Mouse (Mus musculus) gastrocnemius, adult 2 months (tissue): Measurements from ENCODE around the gene Dlx3. TPM values are rescaled to one million over a fixed set of nuclear protein-coding genes. Genes with fewer than 3 reads are reported as not detected.
A peak's percentile ranks its signal among the peaks of the same experiment; 100 is the strongest.

Source experiments
- DNase-seq: peaks from one replicate; pipeline ENCODE4 v3.0.0; 2022
- H3K27ac ChIP-seq: fragments of 200-600 bp; 2 replicates; pipeline ENCODE4 v1.8.1; 2022; ENCODE audit warnings: mild to moderate bottlenecking
- H3K4me3 ChIP-seq: fragments of 200-600 bp; 2 replicates; pipeline ENCODE4 v1.8.1; 2022; ENCODE audit warnings: mild to moderate bottlenecking, moderate library complexity
- CTCF ChIP-seq: fragments of 200-600 bp; IDR thresholded peaks from 2 replicates; pipeline ENCODE4 v1.8.1; 2022; ENCODE audit warnings: antibody characterized with exemption, mild to moderate bottlenecking, moderate library complexity
- intact Hi-C: fragments of 180-260 bp; cut with DNase I; formaldehyde crosslinking; loops from one replicate; pipeline ENCODE4 v1.15.1; 2025
- total RNA-seq, 2 experiments: library from RNA; stranded (reverse); gene quantifications; 2 replicates each; pipeline ENCODE4 v1.2.3; 2021

Gene Dlx3
- total RNA-seq, 2 experiments from 2014 or later: not detected

DNA sequence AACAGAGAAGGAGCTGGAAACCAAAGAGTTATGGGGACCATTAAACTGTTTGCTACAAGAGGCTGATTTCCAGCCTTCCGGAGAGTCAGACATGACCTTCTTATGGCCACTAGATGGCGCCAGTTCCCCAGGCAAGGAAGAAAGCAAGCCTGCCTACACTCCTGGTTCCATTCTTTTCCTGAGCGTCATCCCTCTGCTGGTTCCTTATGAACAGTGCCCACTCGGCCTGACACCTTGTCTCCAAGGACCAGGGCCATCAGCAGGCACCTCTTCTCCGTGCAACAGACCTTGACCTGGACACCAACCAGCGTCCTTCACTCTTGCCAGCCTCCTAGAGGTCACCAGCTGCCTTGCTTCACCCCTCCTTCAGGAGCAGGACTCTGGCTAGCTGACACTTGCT lies 2.9 kb upstream of the Dlx3 start:
- TF ChIP-seq CTCF: no peak; the same call in none of the 2 replicates
- intact Hi-C loops: loop anchor here (1.0 to 2.0 kb wide), 2 partner anchors 115 to 404 kb away; no protein-coding TSS in a partner anchor
- Histone ChIP-seq H3K4me3 (no peak overlapping the region), H3K27ac (no peak overlapping the region)
- peak; percentile 69 for DNase-seq

DNA sequence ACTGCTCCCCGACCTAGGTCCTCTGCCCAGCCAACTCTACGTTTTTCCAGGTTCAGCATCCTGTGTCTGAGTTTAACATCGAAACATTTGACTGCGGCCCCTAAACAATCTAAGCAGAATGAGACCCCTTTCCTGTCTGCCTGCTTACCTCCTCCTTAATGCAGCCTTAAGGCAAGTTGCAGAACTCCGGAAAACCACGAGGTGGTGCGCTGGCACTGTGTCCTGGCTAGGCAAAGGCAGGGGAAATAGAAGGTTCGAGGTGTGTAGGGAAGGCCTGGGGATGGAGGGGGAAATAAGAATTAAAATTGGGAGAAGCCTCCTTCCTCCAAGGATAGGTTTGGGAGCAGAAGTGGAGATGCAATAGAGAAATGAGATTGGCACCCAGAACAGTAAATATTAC lies 1.4 kb upstream of the Dlx3 start:
- peak; percentile 80 for DNase-seq
- peak; percentile 87 for TF ChIP-seq CTCF
- intact Hi-C loops: loop anchor here (1.0 kb wide), 1 partner anchor 133 kb away; no protein-coding TSS in a partner anchor
- Histone ChIP-seq H3K4me3 (no peak overlapping the region), H3K27ac (no peak overlapping the region)

DNA sequence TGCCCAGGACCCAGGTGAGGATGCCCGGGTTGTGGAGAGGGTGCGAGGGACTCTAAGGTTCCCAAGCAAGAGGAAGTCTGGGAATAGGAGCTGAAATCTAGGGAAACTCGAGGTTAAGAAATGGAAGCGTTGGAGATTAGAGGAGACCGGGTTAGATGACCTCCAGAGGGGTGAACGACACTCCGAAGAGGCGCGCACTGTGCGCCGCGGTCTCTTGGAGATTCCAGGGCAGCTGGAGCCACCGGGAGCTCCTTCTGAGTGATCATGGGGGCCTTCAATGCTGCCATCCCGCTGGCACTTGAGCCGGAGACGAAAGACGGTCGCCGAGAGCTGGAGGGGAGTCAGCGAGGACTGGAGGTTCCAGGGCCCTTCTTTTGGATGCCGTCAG lies 708 bp downstream of the Dlx3 start:
- DNase-seq: no peak
- no peak overlapping the region for H3K27ac ChIP-seq
- intact Hi-C loops: no loop called here
- TF ChIP-seq CTCF: no peak
- H3K4me3 ChIP-seq: peak overlapping the region; percentile 65

DNA sequence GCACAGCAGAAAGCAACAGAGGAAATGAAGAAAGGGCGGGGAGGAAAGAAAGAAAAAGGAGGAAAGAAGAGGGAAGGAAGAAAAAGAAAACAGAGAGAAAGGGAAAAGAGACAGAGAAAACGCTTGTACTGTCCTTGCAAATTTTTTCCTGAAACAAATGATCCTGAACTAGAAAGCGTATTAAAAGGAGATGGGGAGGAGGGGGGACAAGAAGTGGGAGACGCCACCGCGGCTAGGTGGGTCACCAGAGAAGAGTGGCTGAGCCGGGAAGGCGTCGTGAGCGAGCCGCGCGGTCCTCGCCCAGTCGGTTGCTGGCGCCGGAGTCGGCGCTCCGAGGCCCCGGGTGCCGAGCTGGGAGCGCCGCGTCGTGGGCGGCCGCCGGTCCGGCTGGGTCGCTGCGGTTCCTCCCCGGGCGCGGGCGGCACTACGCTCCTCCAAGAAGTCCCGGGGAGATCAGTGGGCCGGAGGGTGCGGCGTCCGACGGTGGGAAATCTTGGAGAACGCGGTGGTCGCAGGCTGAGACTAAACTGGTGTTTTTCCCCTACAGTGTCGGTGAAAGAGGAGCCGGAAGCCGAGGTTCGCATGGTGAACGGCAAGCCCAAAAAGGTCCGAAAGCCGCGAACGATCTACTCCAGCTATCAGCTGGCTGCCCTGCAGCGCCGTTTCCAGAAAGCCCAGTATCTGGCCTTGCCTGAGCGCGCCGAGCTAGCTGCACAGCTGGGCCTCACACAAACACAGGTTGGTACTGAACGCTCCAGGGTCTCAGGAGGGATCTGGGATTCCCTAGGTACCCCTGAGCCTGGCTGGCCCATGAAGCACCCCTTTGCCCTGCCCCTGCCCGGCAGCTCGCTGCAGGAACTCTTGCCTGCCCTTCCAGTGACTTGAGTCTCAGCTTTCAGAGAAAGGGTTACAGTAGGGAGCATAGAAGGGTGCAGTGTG lies 1.5 kb downstream of the Dlx3 start:
- intact Hi-C loops: no loop called here

DNA sequence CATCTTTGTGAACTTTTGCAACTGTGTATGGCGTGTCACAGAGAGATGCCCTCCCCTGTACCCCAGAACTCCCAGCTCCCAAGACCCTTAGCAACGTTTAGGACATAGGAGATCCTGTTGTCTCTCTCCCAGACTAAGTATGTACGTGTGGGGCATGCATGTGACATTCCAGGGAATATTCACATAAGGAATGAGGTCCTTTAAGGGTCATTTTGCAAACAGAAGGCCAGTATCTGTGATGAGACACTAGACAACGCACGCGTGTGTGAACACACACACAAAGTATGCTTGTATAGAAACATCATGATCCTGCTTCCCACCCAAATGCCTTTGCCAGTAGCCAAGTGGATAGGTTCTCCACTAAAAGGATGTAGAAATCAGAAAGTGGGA lies 2.2 kb downstream of the Dlx3 start:
- H3K4me3 ChIP-seq: no peak overlapping the region
- TF ChIP-seq CTCF: no peak
- DNase-seq: no peak
- intact Hi-C loops: no loop called here
- no peak overlapping the region for H3K27ac ChIP-seq

More for the DNA sequence above, 1.5 kb downstream of the Dlx3 start:
- TF ChIP-seq CTCF: no peak
- no peak overlapping the region for H3K27ac ChIP-seq
- peak overlapping the region; percentile 65 for H3K4me3 ChIP-seq
- DNase-seq: peak; percentile 38

DNA sequence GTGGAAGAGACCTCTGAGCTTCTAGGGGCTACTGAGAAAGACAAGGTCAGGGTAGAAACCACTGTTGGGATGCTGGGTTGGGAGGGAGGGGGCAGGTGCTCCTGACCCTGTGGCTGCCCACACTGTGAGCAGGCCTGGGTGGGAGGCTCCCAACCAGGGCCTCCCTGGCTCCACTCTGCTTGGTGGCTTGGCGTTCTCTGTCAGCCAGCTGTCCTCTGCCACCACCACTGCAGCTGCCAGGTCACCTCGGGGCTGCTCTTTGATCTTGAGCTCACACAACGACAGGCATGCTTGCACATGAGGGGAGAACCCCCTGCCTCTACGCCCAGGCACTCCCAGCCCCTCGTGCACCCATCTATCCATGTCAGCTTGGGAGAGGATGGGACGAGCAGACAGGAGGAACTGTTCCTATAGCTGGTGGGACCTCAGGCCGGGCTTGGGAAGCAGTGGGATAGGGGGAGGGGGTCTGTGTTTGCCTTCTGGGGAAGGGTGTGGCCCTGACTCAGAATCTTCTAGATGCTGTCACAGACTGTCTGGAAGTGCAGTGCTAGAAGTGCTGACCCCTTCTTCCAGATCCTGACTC lies 5.5 kb downstream of the Dlx3 start:
- intact Hi-C loops: no loop called here
- H3K27ac ChIP-seq: no peak overlapping the region
- TF ChIP-seq CTCF: no peak
- no peak for DNase-seq
- no peak overlapping the region for H3K4me3 ChIP-seq

DNA sequence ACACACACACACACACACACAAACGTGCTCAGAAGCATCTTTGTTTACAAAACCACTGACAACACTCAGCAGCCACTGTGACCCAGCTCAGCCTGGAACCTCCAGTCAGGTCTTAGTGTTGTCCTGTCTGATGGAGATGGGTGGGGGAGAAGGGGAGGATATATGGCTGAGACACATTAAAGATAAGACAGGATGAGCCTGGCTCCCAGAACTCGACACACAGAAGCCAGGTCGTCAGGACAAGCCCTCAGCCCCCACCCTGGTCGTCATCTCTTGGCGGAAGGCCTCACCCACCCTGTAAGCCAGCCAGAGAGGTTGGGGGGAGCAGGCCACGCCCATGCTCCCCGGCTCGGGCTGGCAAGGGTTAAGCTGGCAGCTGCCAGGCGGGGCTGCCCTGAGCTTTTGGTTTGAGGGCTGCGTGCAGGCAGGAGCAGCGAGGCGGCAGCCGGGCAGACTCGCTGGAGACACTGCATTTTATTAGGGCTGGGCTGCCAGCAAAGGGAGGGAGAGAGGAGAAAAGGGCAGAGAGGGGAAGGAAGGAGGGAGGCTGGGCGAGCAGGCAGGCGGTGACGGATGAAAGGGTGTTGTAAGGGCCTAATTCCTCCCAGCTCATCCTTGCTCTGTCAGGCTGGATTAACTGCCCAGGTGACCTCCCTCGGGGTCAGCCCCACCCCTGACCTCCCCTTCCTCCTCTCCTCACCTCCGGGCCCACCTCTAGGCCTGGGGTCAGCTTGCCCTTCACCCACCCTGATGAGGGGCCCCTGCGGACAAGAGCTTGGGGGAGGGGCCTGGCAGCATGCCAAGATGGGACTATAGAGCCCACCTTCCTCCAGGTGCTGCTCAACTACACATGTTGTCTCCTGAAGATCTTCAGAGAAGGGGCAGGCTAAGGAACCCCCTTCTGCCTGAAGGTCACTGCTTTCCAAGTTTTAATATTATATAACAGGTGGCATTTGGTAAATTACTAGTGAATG lies 6.6 kb downstream of the Dlx3 start:
- DNase-seq: peak; percentile 44
- intact Hi-C loops: no loop called here
- TF ChIP-seq CTCF: no peak
- no peak overlapping the region for H3K4me3 ChIP-seq
- no peak overlapping the region for H3K27ac ChIP-seq

DNA sequence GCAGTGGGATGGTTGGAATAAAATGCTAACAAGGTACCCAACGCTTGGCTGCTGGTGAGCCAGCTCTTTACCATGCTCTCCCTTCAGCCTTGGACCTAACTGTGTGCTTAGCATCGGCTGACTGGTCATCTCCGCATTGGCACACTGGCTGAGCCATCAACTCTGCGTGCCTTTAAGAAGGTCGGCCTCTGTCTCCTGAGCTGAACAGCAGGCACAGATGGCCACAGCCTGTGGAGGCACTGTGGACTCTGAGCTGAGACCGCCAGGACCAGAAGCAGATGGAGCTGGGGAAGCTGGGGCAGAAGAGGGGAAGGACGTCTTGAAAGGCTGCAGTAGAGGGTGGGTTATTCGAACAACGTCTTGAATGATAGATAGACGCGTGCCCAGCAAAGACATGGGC lies 8.4 kb downstream of the Dlx3 start:
- no peak for TF ChIP-seq CTCF
- H3K4me3 ChIP-seq: no peak overlapping the region
- no peak overlapping the region for H3K27ac ChIP-seq
- intact Hi-C loops: no loop called here
- DNase-seq: no peak

DNA sequence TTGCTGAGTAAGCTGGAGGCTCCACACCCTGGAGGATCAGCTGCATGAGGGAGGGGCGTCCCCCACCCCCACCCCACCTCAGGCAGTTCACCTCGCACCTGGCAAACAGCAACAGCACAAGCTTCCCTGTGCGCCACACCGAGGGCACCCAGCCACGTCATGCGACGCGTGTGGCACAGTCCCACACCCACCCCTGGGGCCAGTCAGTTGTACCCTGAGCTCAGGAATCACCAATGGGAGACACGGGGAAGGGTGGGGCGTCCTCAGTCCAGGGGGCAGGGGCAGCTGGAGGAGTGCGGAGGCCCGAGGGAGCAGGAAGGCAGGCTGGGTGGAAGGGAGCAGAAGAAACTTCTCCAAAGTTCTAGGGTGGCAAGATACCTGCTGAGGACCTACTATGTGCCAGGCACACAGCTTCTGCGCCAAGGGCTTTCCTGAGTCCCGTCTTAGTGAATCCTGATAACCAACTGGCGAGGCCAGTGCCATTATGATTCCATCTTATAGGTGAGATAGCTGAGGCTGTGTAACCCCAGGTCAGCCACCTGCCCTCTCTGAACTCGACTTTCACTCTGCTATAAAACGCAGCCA lies 10.8 kb downstream of the Dlx3 start:
- no peak for TF ChIP-seq CTCF

DNA sequence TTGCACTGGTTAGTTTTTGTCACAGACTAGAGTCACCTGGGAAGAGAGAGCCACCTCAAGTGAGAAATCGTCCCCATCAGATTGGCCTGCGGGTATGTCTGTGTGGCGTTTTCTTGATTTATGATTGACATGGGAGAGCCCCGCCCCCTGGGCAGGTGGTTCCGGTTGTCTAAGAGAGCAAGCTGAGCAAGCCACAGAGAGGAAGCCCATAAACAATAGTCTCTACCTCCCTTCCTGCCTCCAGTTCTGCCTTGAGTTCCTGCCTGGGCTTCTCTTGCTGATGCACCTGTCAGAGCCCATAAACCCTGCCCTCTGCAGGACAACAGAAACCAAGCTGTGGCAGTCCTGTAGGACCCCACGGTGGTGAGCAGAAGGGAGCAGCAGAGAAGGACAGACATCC lies 13.4 kb downstream of the Dlx3 start:
- intact Hi-C loops: no loop called here
- no peak for DNase-seq

More for the DNA sequence above, 10.8 kb downstream of the Dlx3 start:
- no peak for DNase-seq
- no peak overlapping the region for H3K27ac ChIP-seq
- intact Hi-C loops: no loop called here
- no peak overlapping the region for H3K4me3 ChIP-seq

DNA sequence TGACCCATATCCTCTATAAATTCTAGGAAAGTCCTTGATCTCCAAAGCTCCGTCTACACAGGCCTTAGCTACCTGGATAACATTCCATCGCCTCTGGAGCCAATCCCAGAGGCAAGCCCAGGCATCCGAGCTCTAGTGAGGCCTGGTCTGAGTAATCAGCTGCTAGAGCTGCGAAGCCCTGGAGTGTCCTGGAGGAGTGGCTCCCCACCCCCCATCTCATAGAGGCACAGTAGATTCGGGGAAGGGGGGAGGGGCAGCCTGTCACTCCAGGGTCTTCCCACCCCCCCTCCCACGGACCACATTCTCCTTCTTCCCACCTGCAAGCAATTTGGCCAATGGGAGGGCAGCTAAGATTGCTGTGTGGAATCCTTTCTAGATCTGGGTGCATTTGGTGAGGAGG lies 17.4 kb downstream of the Dlx3 start:
- H3K27ac ChIP-seq: no peak overlapping the region
- intact Hi-C loops: no loop called here
- DNase-seq: no peak

More for the DNA sequence above, 13.4 kb downstream of the Dlx3 start:
- Histone ChIP-seq H3K27ac (no peak overlapping the region), H3K4me3 (no peak overlapping the region)
- TF ChIP-seq CTCF: no peak

DNA sequence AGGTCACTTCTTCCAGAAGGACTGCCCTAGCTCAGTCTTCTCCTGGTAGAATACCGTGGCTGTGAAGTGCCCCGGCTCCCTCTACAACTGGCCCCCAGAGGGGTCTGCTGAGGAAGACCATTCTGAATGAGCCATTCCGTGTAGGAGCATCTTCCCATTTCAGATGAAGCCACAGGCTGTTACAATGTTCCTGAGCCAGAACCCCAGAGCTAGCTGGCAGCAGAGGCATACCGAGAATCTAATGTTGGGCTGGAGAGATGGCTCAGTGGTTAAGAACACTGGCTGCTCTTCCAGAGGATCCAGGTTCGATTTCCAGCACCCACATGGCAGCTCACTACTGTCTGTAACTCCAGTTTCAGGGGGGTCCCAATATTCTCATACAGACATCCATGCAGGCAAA lies 20.0 kb downstream of the Dlx3 start:
- no peak for DNase-seq
- intact Hi-C loops: no loop called here
- H3K4me3 ChIP-seq: no peak overlapping the region
- no peak for TF ChIP-seq CTCF
- no peak overlapping the region for H3K27ac ChIP-seq

More for the DNA sequence above, 17.4 kb downstream of the Dlx3 start:
- no peak for TF ChIP-seq CTCF
- H3K4me3 ChIP-seq: no peak overlapping the region
